Mouse (Mus musculus) MEL (cell line): ENCODE measurements around the gene Inip. TPM values are rescaled to one million over a fixed set of nuclear protein-coding genes. Genes with fewer than 3 reads are reported as not detected.

Experiments used
- DNase-seq: peaks from one replicate; pipeline ENCODE4 v3.0.0; 2011; ENCODE audit warnings: low read depth, low spot score
- H3K27ac ChIP-seq: 2 replicates; pipeline ENCODE4 v1.5.1; 2012; ENCODE audit warnings: low read depth, mild to moderate bottlenecking, control low read depth, low read length, moderate library complexity; ENCODE audit not compliant: control insufficient read depth
- H3K27me3 ChIP-seq, 2 experiments: fragments of 150-350 bp in 1 of 2; sonication (generic) in 1 of 2; 2 replicates each; pipeline ENCODE4 v1.6.1; 2012; ENCODE audit warnings: low read length in 2 of 2, mild to moderate bottlenecking in 2 of 2, improper control_type of control experiment in 1 of 2, moderate library complexity in 1 of 2; ENCODE audit not compliant: insufficient read depth in 2 of 2, control insufficient read depth in 1 of 2
- H3K36me3 ChIP-seq, 2 experiments: 2 replicates each; pipeline ENCODE4 v1.6.1; 2012 to 2014; ENCODE audit warnings: low read length in 2 of 2, improper control_type of control experiment in 1 of 2, inconsistent platforms in 1 of 2, mild to moderate bottlenecking in 1 of 2; ENCODE audit not compliant: insufficient read depth in 2 of 2, control insufficient read depth in 1 of 2
- H3K4me1 ChIP-seq, 2 experiments: fragments of 150-350 bp in 1 of 2; sonication (generic) in 1 of 2; 2 replicates each; pipeline ENCODE4 v1.6.1; 2012; ENCODE audit warnings: low read length in 2 of 2, improper control_type of control experiment in 1 of 2, mild to moderate bottlenecking in 1 of 2; ENCODE audit not compliant: insufficient read depth in 2 of 2, control insufficient read depth in 1 of 2
- H3K4me3 ChIP-seq, 2 experiments: fragments of 150-350 bp in 1 of 2; sonication (generic) in 1 of 2; 2 replicates each; pipeline ENCODE4 v1.5.1; 2012; ENCODE audit warnings: low read depth in 2 of 2, low read length in 2 of 2, mild to moderate bottlenecking in 2 of 2, moderate library complexity in 2 of 2, control low read depth in 1 of 2, improper control_type of control experiment in 1 of 2; ENCODE audit not compliant: control insufficient read depth in 1 of 2, insufficient read depth in 1 of 2
- H3K79me2 ChIP-seq: 2 replicates; pipeline ENCODE4 v1.6.1; 2012; ENCODE audit warnings: mild to moderate bottlenecking, low read length, moderate library complexity; ENCODE audit not compliant: control insufficient read depth, poor library complexity, insufficient read depth
- H3K9ac ChIP-seq: 2 replicates; pipeline ENCODE4 v1.6.1; 2012; ENCODE audit warnings: low read depth, mild to moderate bottlenecking, control low read depth, low read length, moderate library complexity; ENCODE audit not compliant: control insufficient read depth, poor library complexity, severe bottlenecking
- H3K9me3 ChIP-seq: fragments of 150-350 bp; sonication (generic); replicated peaks from 2 replicates; pipeline ENCODE4 v1.6.1; 2012; ENCODE audit warnings: mild to moderate bottlenecking, low read length, improper control_type of control experiment, moderate library complexity; ENCODE audit not compliant: insufficient read depth
- BHLHE40 ChIP-seq: IDR thresholded peaks from 2 replicates; pipeline ENCODE4 v1.6.1; 2012; ENCODE audit warnings: low read depth, mild to moderate bottlenecking, inconsistent platforms, low read length, improper control_type of control experiment, borderline replicate concordance
- CHD1 ChIP-seq: IDR thresholded peaks from 2 replicates; pipeline ENCODE4 v1.6.1; 2012; ENCODE audit warnings: low read depth, mild to moderate bottlenecking, inconsistent platforms, low read length, improper control_type of control experiment
- CHD2 ChIP-seq: IDR thresholded peaks from 2 replicates; pipeline ENCODE4 v1.6.1; 2011; ENCODE audit warnings: low read length, improper control_type of control experiment
- CTCF ChIP-seq, 3 experiments: IDR thresholded peaks in 2 of 3; conservative IDR thresholded peaks in 1 of 3; 2 replicates each; pipeline ENCODE4 v1.5.1; 2011 to 2012; ENCODE audit warnings: low read length in 3 of 3, low read depth in 2 of 3, mild to moderate bottlenecking in 2 of 3, improper control_type of control experiment in 1 of 3, inconsistent platforms in 1 of 3, mixed read lengths in 1 of 3, moderate library complexity in 1 of 3; ENCODE audit not compliant: control insufficient read depth in 1 of 3, insufficient read depth in 1 of 3, poor library complexity in 1 of 3, severe bottlenecking in 1 of 3
- E2F4 ChIP-seq: IDR thresholded peaks from 2 replicates; pipeline ENCODE4 v1.6.1; 2011; ENCODE audit warnings: low read depth, low read length, improper control_type of control experiment, borderline replicate concordance
- ELF1 ChIP-seq: IDR thresholded peaks from 2 replicates; pipeline ENCODE4 v1.6.1; 2014; ENCODE audit warnings: low read depth, mild to moderate bottlenecking, inconsistent platforms, low read length, improper control_type of control experiment, moderate library complexity
- EP300 ChIP-seq, 2 experiments: IDR thresholded peaks; 2 replicates each; pipeline ENCODE4 v1.6.1; 2011; ENCODE audit warnings: improper control_type of control experiment in 2 of 2, low read length in 2 of 2, low read depth in 1 of 2, mild to moderate bottlenecking in 1 of 2
- ETS1 ChIP-seq: IDR thresholded peaks from 2 replicates; pipeline ENCODE4 v1.6.1; 2012; ENCODE audit warnings: low read depth, mild to moderate bottlenecking, inconsistent platforms, low read length, improper control_type of control experiment, moderate library complexity
- MXI1 ChIP-seq: IDR thresholded peaks from 2 replicates; pipeline ENCODE4 v1.6.1; 2011; ENCODE audit warnings: mild to moderate bottlenecking, low read depth, low read length, improper control_type of control experiment
- MYB ChIP-seq: IDR thresholded peaks from 2 replicates; pipeline ENCODE4 v1.6.1; 2011; ENCODE audit warnings: mild to moderate bottlenecking, low read depth, low read length, improper control_type of control experiment
- MYC ChIP-seq: IDR thresholded peaks from 2 replicates; pipeline ENCODE4 v1.6.1; 2011; ENCODE audit warnings: low read depth, mild to moderate bottlenecking, low read length, improper control_type of control experiment, moderate library complexity
- NELFE ChIP-seq: IDR thresholded peaks from 2 replicates; pipeline ENCODE4 v1.6.1; 2011; ENCODE audit warnings: low read depth, low read length, improper control_type of control experiment
- POLR2A ChIP-seq, 2 experiments: IDR thresholded peaks; 2 replicates each; pipeline ENCODE4 v1.6.1; 2011 to 2012; ENCODE audit warnings: low read length in 2 of 2, mild to moderate bottlenecking in 2 of 2, control low read depth in 1 of 2, improper control_type of control experiment in 1 of 2, low read depth in 1 of 2, moderate library complexity in 1 of 2; ENCODE audit not compliant: control insufficient read depth in 1 of 2, insufficient read depth in 1 of 2, poor library complexity in 1 of 2
- RAD21 ChIP-seq: IDR thresholded peaks from 2 replicates; pipeline ENCODE4 v1.6.1; 2011; ENCODE audit warnings: mild to moderate bottlenecking, low read depth, low read length, improper control_type of control experiment
- RCOR1 ChIP-seq: IDR thresholded peaks from 2 replicates; pipeline ENCODE4 v1.6.1; 2012; ENCODE audit warnings: low read depth, mild to moderate bottlenecking, inconsistent platforms, low read length, improper control_type of control experiment
- SIN3A ChIP-seq: IDR thresholded peaks from 2 replicates; pipeline ENCODE4 v1.6.1; 2012; ENCODE audit warnings: low read length, improper control_type of control experiment, inconsistent platforms
- SMC3 ChIP-seq: IDR thresholded peaks from 2 replicates; pipeline ENCODE4 v1.6.1; 2011; ENCODE audit warnings: low read depth, low read length, improper control_type of control experiment
- TBP ChIP-seq: IDR thresholded peaks from 2 replicates; pipeline ENCODE4 v1.8.0; 2011; ENCODE audit warnings: low read depth, low read length, improper control_type of control experiment
- TCF12 ChIP-seq: IDR thresholded peaks from 2 replicates; pipeline ENCODE4 v1.6.1; 2014; ENCODE audit warnings: low read depth, mild to moderate bottlenecking, inconsistent platforms, low read length, improper control_type of control experiment, moderate library complexity
- UBTF ChIP-seq: IDR thresholded peaks from 2 replicates; pipeline ENCODE4 v1.6.1; 2012; ENCODE audit warnings: low read depth, mild to moderate bottlenecking, inconsistent platforms, low read length, improper control_type of control experiment, moderate library complexity, borderline replicate concordance; ENCODE audit not compliant: insufficient read depth
- USF1 ChIP-seq: IDR thresholded peaks from 2 replicates; pipeline ENCODE4 v1.6.1; 2014; ENCODE audit warnings: low read depth, mild to moderate bottlenecking, inconsistent platforms, low read length, improper control_type of control experiment, moderate library complexity
- polyA plus RNA-seq, 2 experiments: library from polyadenylated mRNA; stranded (reverse) in 1 of 2; unstranded in 1 of 2; fragments of >175 nt in 1 of 2; fragments of >200 nt in 1 of 2; gene quantifications; 2 replicates each; pipeline versions ENCODE4 v1.2.1 to v1.2.4; 2012; ENCODE audit warnings: low replicate concordance in 2 of 2, low read depth in 1 of 2; ENCODE audit not compliant: insufficient read length in 2 of 2, insufficient read depth in 1 of 2, missing spikeins in 1 of 2
- total RNA-seq: library from RNA; depleted of rRNA; stranded (reverse); fragments of 300-350 nt; gene quantifications from 2 replicates; pipeline ENCODE4 v1.2.3, GENCODE M21; 2012

Gene Inip
- total and polyA plus RNA-seq, 3 experiments: 42.4 to 50.3 TPM; not detected in 1

GRCm38 (mm10) chr4:59822119-59822518 lies 20.7 kb upstream of the Inip start:
- TF ChIP-seq TBP: 0 out of 2 replicates have a peak, but pooled peaks have one; percentile 23
- no peak for TF ChIP-seq POLR2A (IDR thresholded peaks at IDR 0.05; ENCODE audit: control insufficient read depth in 1 of 2, insufficient read depth in 1 of 2, low read depth in 1 of 2, low read length in 2 of 2, poor library complexity in 1 of 2)
- TF ChIP-seq BHLHE40: no peak
- TF ChIP-seq ETS1: peak; percentile 73
- TF ChIP-seq EP300 (IDR thresholded peaks at IDR 0.05; ENCODE audit: low read depth in 1 of 2, low read length in 2 of 2): peak; percentile 50 to 73
- 0 out of 2 replicates have a peak, but pooled peaks have one; percentile 17 for TF ChIP-seq MYC
- TF ChIP-seq E2F4: no peak
- peak; percentile 47 for TF ChIP-seq TCF12
- peak; percentile 52; the same call in 1 of the 2 replicates for TF ChIP-seq SIN3A
- TF ChIP-seq RCOR1: peak; percentile 95
- TF ChIP-seq ELF1: peak; percentile 49; the same call in 1 of the 2 replicates
- Histone ChIP-seq H3K4me1 (0 out of 4 replicates have a peak, but pooled peaks cover 0 to 3% of the 10 kb centered on the region in 2 experiments), H3K79me2 (no peaks in the 10 kb centered on the region), H3K36me3 (no peaks in the 10 kb centered on the region; a peak in 1 of 4 replicates), H3K27ac (no peak overlapping the region), H3K27me3 (no peaks in the 10 kb centered on the region), H3K4me3 (no peak overlapping the region), H3K9me3 (no peaks in the 10 kb centered on the region), H3K9ac (no peak overlapping the region)
- DNase-seq: peak; percentile 90

DNA sequence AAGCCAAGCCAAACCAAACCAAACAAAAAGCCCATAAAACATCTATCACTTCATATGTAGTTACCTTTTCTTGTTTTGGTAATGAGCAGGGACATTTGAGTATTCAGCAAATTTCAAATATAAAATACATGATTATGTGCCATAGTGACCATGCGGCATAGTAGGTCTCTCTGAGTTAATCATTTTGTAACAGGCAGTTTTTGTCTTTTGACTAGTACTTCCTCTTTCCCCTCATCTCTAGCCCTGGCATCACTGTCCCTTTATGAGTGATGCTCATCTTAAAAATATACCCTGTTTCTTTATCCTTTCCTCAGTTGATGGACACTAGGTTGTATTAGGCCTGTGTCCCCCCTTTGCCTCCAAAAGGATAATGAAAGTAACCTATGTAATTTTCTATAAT lies 20.1 kb upstream of the Inip start:
- Histone ChIP-seq H3K36me3 (no peaks in the 10 kb centered on the region; a peak in 1 of 4 replicates), H3K27me3 (no peaks in the 10 kb centered on the region), H3K4me3 (no peak overlapping the region), H3K27ac (no peak overlapping the region), H3K79me2 (no peaks in the 10 kb centered on the region), H3K9me3 (no peaks in the 10 kb centered on the region), H3K4me1 (0 out of 4 replicates have a peak, but pooled peaks cover 0 to 3% of the 10 kb centered on the region in 2 experiments), H3K9ac (no peak overlapping the region)
- DNase-seq: peak; percentile 33
- TF ChIP-seq MXI1: no peak
- TF ChIP-seq RAD21: no peak
- TF ChIP-seq ELF1: no peak
- TF ChIP-seq CHD2: no peak
- TF ChIP-seq SMC3: no peak

DNA sequence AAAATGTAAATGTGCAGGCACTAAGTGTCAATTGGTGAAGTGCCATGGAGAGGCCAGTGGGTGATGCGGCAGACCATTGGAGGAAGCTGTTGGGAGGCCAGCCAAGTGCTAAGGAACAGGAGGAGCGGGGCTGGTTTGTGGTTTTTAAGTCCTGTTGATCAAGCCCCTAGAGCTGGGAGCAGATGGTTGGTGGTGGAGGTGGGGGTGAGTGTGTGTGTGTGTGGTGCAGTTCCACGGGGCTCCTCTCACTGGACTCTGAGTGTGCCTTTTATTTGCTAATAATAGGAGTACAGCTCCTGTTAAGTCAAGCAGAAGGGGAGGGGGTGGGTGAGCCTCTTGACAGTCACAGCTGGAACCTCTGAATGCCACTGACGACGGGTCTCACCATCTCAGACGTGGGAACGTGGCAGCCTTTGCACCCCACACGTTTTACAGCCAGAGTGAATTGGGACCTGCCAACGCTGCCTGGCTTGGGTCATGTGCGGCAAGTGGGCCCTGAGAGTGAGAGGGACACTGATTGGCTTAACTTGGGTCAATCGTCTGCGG lies 18.2 kb upstream of the Inip start:
- H3K4me3 ChIP-seq: no peak overlapping the region
- no peak for TF ChIP-seq MYB
- TF ChIP-seq NELFE: no peak
- no peak for TF ChIP-seq CTCF (IDR thresholded peaks at IDR 0.05 in 2 of 3, conservative IDR thresholded peaks at IDR 0.05 in 1 of 3; ENCODE audit: control insufficient read depth in 1 of 3, insufficient read depth in 1 of 3, low read depth in 2 of 3, low read length in 3 of 3, poor library complexity in 1 of 3, severe bottlenecking in 1 of 3)
- no peak for TF ChIP-seq UBTF
- TF ChIP-seq USF1: no peak
- no peak for TF ChIP-seq RCOR1
- TF ChIP-seq CHD1: no peak
- TF ChIP-seq, all 39 proteins: peak for 0
- Histone ChIP-seq H3K36me3 (no peaks in the 10 kb centered on the region; a peak in 1 of 4 replicates), H3K27ac (no peak overlapping the region), H3K9ac (no peak overlapping the region), H3K27me3 (no peaks in the 10 kb centered on the region), H3K9me3 (no peaks in the 10 kb centered on the region), H3K79me2 (no peaks in the 10 kb centered on the region), H3K4me1 (0 out of 4 replicates have a peak, but pooled peaks cover 0 to 3% of the 10 kb centered on the region in 2 experiments)
- no peak for DNase-seq
